Mouse (Mus musculus) C2C12 (cell line): ENCODE data around the gene Iqgap1. TPM values are rescaled to one million over a fixed set of nuclear protein-coding genes. Genes with fewer than 3 reads are reported as not detected.

ENCODE experiments used
- H3K27me3 ChIP-seq: one replicate; pipeline ENCODE4 v1.6.1; 2011; ENCODE audit not compliant: control insufficient read depth, insufficient read depth, insufficient read length
- H3K36me3 ChIP-seq: one replicate; pipeline ENCODE4 v1.6.1; 2011; ENCODE audit not compliant: control insufficient read depth, insufficient read depth
- H3K4me3 ChIP-seq: one replicate; pipeline ENCODE4 v1.5.1; 2011; ENCODE audit warnings: mild to moderate bottlenecking, control low read depth; ENCODE audit not compliant: poor library complexity, insufficient read depth, severe bottlenecking
- H3K79me2 ChIP-seq: one replicate; pipeline ENCODE4 v1.6.1; 2011; ENCODE audit not compliant: control insufficient read depth, insufficient read depth
- H3K79me3 ChIP-seq: one replicate; pipeline ENCODE4 v1.6.1; 2011; ENCODE audit warnings: low read depth, control low read depth
- H3ac ChIP-seq: one replicate; pipeline ENCODE3; 2011; ENCODE audit warnings: low read depth; ENCODE audit not compliant: control insufficient read depth, insufficient read length
- CEBPB ChIP-seq: IDR thresholded peaks from one replicate; pipeline ENCODE4 v1.6.1; 2011; ENCODE audit warnings: low read depth, mild to moderate bottlenecking, control low read depth, moderate library complexity
- CTCF ChIP-seq: IDR thresholded peaks from one replicate; pipeline ENCODE4 v1.5.1; 2011; ENCODE audit not compliant: control insufficient read depth, insufficient read depth, insufficient read length
- FOSL1 ChIP-seq: IDR thresholded peaks from one replicate; pipeline ENCODE4 v1.8.0; 2011; ENCODE audit warnings: mild to moderate bottlenecking, low read length; ENCODE audit not compliant: poor library complexity, insufficient read depth, severe bottlenecking
- MAX ChIP-seq: IDR thresholded peaks from one replicate; pipeline ENCODE4 v1.6.1; 2011; ENCODE audit warnings: mild to moderate bottlenecking, control low read depth
- MYOD1 ChIP-seq: IDR thresholded peaks from one replicate; pipeline ENCODE4 v1.6.1; 2011; ENCODE audit warnings: low read depth; ENCODE audit not compliant: control insufficient read depth, insufficient read length
- MYOG ChIP-seq: IDR thresholded peaks from one replicate; pipeline ENCODE4 v1.6.1; 2011; ENCODE audit not compliant: control insufficient read depth, insufficient read length; ENCODE audit errors: extremely low read depth
- USF1 ChIP-seq: IDR thresholded peaks from one replicate; pipeline ENCODE4 v1.6.1; 2011; ENCODE audit warnings: low read depth, mild to moderate bottlenecking, control low read depth, moderate library complexity
- polyA plus RNA-seq: library from polyadenylated mRNA; unstranded; fragments of >200 nt; fragmentation: generic; extraction: Trizol; gene quantifications from one replicate; pipeline ENCODE4 v1.2.1, GENCODE M21; 2012; ENCODE audit warnings: missing spikeins

Gene Iqgap1
- polyA plus RNA-seq, 1 experiment = 82.7 TPM

DNA sequence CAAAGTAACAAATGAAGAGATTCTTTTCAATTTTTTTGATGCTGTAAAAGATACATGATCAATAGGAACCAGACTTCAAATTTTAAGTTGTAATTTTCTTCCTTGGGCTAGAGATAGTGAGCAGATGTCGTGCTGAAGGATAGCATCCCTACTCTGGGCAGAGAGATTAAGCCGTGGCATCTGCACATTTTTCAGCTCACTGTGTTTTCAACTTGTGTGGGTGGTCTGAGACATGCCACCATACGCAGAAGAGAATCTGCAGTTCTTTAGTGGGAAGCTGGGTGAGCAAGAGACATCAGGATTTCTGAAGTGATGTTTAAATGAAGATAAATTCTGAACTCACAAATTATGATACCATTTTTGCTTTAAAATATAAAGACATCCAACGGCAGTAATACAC is 19.4 kb downstream of the Iqgap1 start:
- Histone ChIP-seq H3K79me2 (peaks cover 17% of the 10 kb centered on the region), H3K4me3 (no peak overlapping the region), H3K79me3 (peaks cover 15% of the 10 kb centered on the region), H3ac (no peak overlapping the region), H3K36me3 (no peaks in the 10 kb centered on the region), H3K27me3 (no peaks in the 10 kb centered on the region)
- TF ChIP-seq CTCF = no peak
- TF ChIP-seq FOSL1 = no peak
- no peak for TF ChIP-seq MAX
- no peak for TF ChIP-seq MYOD1

DNA sequence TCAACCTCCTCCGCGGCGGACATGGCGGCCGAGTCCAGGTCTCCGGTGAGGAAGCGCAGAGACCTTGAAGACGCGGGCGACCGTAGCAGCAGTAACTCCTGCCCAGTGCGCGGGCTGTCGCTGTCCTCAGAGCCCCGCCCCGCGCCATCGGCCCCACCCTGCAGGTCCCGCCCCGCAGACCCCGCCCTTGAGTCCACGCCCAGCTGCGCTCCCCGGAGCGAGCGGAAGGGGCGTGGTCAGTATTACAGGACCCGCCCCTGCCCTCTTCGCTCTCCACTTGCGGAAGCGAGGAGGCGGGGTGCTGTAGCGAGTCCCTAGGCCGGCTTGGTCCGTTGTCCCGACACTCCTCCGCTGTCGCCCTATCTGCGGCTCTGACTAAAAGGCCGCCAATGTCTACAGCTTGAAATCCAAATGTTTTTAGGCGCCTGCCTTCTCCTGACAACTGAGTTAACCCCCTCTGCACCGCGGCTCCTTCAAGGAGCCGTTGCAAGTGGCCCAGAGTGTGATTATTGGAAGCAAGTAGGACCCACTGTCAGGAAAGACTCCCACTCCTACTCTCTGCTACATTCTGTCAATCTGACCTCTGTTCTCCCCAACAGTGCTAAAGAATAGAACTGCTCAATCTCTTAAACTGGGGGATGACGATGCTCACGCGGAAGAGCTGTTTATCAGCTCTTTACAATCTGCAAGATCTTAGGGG is 22.5 kb downstream of the Iqgap1 start:
- no peak for TF ChIP-seq USF1
- no peak for TF ChIP-seq CEBPB
- TF ChIP-seq MAX = no peak
- no peak for TF ChIP-seq MYOG
- Histone ChIP-seq H3ac (peak overlapping the region; percentile 91), H3K4me3 (peak overlapping the region; percentile 79), H3K79me2 (peaks cover 47% of the 10 kb centered on the region), H3K36me3 (peaks cover 19% of the 10 kb centered on the region), H3K79me3 (peaks cover 42% of the 10 kb centered on the region), H3K27me3 (no peaks in the 10 kb centered on the region)

- Histone ChIP-seq H3K4me3 (peak overlapping the region; percentile 79), H3K36me3 (peaks cover 26% of the 10 kb centered on the region), H3K27me3 (no peaks in the 10 kb centered on the region), H3K79me2 (peaks cover 54% of the 10 kb centered on the region), H3ac (peak overlapping the region; percentile 91), H3K79me3 (peaks cover 50% of the 10 kb centered on the region)
- TF ChIP-seq CEBPB = no peak
- TF ChIP-seq CTCF = no peak
- TF ChIP-seq MYOD1 = no peak
- no peak for TF ChIP-seq MYOG
- no peak for TF ChIP-seq MAX
- TF ChIP-seq USF1 = no peak
- TF ChIP-seq FOSL1 = no peak
Observed at GRCm38 (mm10) chr7:80802412-80803160, 23.2 kb downstream of the Iqgap1 start.

DNA sequence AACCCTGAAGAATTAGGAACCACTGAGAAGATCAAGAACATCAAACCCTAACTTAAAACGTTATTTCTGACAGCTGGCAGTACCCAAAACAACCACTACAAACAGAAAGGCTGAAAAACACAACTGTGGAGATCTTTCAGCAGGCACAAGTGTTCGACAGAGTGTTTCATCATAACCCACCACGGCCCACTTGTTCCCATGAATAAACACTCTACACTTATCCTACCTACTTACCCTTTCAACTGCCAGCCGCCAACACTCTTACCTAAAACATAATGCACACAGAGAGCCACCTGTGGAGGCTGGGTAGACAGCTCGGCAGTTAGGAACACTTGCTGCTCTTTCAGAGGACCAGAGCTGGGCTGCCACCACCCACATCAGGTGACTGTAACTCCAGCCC is 26.5 kb downstream of the Iqgap1 start:
- H3K36me3 ChIP-seq = peaks cover 53% of the 10 kb centered on the region
- no peaks in the 10 kb centered on the region for H3K27me3 ChIP-seq
- TF ChIP-seq FOSL1 (no peak), USF1 (no peak), CEBPB (no peak), MAX (no peak), MYOD1 (no peak), CTCF (no peak), MYOG (no peak)
- peaks cover 76% of the 10 kb centered on the region for H3K79me3 ChIP-seq
- peaks cover 86% of the 10 kb centered on the region for H3K79me2 ChIP-seq
- H3ac ChIP-seq = no peak overlapping the region
- no peak overlapping the region for H3K4me3 ChIP-seq

DNA sequence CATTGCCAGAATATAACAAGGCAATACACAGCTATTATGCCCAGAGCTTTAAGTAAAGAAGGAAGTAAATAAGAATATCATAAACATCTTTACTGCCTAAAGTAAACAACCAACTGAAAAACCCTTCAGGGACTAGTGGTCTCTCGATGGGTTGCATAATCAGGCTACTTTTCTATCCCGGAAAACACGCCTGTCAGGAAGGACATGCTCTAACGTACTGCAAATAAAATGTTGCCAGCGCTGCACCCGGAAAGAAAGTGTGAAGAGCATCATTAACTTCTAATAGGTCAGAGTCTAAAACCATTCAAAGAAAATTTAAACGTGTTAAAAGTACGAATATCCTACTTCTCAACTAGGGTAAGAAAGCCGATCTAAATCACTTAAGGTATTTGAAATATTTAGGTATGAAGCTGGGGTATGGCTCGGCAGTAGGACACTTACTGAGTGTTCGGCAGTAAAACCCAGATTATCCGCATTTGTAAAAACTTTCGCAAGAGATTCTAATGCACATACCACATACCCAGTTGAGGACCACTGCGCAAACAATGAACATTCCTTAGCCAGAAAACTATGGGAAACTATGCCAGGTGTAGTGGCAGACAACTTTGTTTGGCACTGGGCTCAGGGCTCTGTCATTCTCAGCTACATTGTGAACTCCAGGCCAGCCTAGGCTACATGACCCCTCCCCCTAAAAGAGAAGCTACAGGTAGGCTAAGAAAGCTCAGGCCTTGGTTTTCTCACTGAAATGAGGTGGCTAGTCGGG is 28.8 kb downstream of the Iqgap1 start:
- peaks cover 67% of the 10 kb centered on the region for H3K36me3 ChIP-seq
- peaks cover 99% of the 10 kb centered on the region for H3K79me2 ChIP-seq
- H3ac ChIP-seq = no peak overlapping the region
- H3K79me3 ChIP-seq = peaks cover 88% of the 10 kb centered on the region
- H3K4me3 ChIP-seq = no peak overlapping the region
- no peak for TF ChIP-seq USF1
- no peak for TF ChIP-seq MYOG
- TF ChIP-seq FOSL1 = no peak
- no peak for TF ChIP-seq MYOD1
- TF ChIP-seq CEBPB = no peak
- no peak for TF ChIP-seq CTCF
- TF ChIP-seq MAX = no peak
- no peaks in the 10 kb centered on the region for H3K27me3 ChIP-seq

DNA sequence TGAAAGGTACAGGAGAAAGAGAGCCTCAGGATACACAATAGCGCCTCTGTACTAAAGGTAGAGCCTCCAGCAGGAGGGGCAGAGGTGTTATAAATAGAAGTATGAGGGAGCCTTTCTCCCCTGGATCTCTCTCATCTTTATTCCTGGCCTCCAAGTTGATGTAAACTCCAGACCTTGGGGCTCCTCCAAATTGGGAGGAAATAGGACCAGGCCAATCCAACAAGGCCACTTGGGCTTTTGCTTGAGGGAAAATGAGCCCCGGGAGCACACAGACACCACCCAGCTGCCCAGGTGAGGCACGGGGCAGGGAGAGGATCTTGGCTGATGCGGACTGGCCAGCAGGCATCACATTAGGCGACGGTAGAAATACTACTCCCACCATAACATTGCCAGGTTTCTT is 29.5 kb downstream of the Iqgap1 start:
- H3K36me3 ChIP-seq = peaks cover 69% of the 10 kb centered on the region

More for the DNA sequence above, 29.5 kb downstream of the Iqgap1 start:
- no peaks in the 10 kb centered on the region for H3K27me3 ChIP-seq
- H3K79me3 ChIP-seq = peaks cover 88% of the 10 kb centered on the region
- H3K4me3 ChIP-seq = no peak overlapping the region
- TF ChIP-seq FOSL1 (no peak), MAX (no peak), USF1 (no peak), MYOD1 (no peak), CTCF (no peak), CEBPB (no peak), MYOG (no peak)
- H3K79me2 ChIP-seq = peaks cover 99% of the 10 kb centered on the region
- no peak overlapping the region for H3ac ChIP-seq
